Mouse (Mus musculus) embryo, embryonic 11.5 days (tissue): ENCODE data around the gene Nin.

Experiments
- DNase-seq: peaks from one replicate; pipeline ENCODE4 v3.0.0-alpha.2; 2012; ENCODE audit warnings: low read depth, low spot score

Nin gene

DNA sequence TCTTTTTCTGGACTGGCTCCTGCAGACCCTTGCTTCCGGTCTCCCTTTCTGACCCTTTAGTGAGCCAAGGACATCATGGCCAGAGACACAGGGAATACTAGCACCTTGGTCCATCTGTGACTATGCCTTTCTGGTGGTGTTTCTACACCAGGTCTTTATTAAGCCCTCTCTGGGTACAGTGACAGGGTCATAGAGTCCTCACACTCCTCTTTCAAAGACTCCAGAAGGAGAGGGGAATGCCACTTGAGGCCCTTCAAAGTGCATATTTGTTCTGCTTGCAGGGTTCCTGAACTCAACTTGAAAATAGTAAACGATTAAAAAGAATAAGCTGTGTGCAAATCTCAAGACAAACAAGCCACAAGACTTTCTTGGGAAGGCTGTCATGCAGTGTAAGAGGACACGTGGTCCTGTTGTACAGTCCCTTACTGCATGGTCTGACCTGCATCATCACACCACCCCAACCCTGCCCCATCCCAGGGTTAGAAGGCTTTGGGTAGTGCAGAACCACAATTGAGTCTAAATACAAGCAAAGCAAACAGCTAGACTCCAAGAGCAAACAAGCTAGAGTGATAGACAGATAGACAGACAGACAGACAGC lies 30.5 kb downstream of the Nin start:
- no peak for DNase-seq

GRCm38 (mm10) chr12:70082485-70082884 lies 31.0 kb downstream of the Nin start:
- DNase-seq, result no peak

DNA sequence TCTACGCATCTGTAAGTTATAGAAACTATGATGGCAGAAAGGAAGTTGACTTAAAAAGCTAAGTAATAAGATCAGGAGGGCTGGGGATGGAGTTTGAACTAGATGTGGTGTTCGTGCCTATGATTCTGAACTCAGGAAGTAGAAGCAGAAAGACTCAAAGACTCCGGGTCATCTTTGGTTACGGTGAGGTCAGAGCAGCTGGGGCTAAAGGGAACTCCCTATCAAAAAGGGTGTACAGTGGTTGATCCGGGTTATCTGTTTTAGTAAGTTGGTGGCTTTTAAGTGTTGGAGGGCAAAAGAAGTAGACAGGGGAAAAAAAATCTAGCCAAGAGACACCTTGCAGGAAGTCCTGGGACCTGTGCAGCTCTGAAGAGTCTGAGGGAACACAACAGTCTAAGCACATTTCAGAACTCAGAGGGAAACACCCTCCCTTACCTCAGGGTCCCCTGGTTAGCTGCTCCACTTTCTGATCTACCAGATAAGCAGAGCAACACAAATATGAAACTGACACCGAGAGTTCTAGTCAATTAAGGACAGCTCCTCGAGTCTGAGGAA lies 35.0 kb downstream of the Nin start:
- DNase-seq, result no peak

GRCm38 (mm10) chr12:70076493-70076892 lies 37.0 kb downstream of the Nin start:
- no peak for DNase-seq

GRCm38 (mm10) chr12:70075001-70075400 lies 38.5 kb downstream of the Nin start:
- DNase-seq, result no peak

GRCm38 (mm10) chr12:70070888-70071287 lies 42.6 kb downstream of the Nin start:
- DNase-seq, result no peak

DNA sequence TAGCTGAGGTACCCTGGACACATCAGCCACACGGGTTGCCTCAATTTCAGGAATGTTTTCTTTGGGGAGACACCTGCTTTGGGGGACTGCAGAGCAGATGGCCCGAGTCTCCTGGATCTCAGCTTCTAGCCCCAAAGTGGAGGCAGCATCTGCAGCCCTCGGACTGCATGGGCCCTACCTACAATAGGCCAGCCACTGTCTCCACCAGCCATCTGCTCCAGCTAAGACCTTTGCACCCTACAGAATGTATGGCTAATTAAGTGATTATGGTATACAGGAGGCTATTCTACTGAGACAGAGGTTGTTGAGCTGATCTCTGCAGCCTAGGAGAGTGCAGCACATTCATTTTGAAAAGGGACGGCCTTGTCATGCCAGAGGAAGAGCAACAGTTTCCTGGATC lies 43.2 kb downstream of the Nin start:
- DNase-seq, result no peak

DNA sequence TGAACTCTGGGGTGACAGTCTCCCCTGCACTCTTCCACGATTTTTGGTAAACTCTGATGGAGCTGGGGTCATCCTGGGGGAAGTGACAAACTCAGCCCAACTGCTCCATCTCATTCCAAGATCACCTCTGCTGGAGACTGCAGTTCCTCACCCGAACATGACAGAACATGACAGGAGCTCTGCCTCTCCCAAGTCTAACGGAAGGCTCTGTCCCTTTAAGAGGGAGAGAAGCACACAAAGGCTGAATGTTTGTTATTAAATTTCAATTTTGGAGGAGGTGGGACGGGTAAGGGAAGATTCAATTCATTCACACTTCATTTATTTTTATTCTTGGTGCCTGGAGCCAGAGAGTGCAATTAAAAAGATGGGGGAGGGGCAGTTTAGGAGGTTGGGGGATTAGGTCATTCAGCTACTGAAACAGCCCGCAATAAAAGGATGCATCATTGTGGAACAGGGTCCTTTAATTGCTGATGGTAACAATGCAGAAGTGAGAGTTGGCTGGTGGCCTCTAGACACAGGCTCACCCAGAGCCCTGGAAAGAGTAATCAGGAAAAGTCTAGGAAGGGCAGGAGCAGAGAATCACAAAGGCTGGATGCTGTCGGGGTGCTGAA lies 44.8 kb downstream of the Nin start:
- DNase-seq, result no peak

- no peak for DNase-seq
Measured at GRCm38 (mm10) chr12:70067849-70068248, 45.7 kb downstream of the Nin start.

- DNase-seq, result peak; percentile 54
Measured at GRCm38 (mm10) chr12:70062114-70062513, 51.4 kb downstream of the Nin start.

DNA sequence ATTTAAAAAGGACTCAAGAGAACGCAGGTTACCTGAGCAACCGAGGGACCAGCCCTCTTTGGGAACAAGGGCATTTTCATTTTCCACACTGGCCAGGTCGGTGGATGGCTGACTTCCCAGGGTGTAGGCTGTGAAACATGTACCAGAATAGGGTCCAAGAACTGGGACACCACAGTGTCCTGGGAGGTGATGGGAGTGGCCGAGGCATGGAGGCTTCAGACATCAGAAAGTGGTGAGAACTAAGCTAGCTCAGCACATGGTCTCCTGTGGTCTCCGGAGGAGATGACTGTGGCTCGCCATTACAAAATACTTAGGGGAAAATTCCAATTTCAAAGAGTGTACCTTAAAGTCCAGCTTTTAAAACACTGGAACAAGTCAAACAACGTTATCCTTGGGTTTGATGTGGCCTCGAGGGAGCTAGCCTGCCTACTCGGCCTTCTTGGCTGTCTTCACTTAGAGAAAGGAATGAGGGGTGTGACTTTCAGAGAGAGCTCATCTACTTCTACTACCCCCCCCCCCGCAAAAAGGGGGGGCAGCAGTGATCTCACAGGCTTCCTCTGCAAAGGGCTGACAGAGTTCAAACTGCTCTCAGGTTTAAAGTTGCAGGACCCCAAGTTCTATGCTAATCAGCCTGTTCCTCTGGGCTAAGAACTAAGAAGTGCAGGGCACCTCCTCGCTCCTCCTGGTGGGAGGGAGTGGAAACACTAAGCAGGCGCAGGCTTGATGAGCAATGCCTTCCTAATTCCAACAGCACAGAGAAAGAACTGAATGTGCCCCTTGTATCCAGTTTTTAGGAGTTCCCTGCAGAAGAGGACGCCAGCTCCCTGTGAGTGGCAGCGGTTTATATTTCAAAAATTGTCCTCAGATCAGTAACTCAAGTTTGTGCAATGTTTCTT lies 54.3 kb downstream of the Nin start:
- DNase-seq, result no peak

- no peak for DNase-seq
Measured at GRCm38 (mm10) chr12:70050699-70051098, 62.8 kb downstream of the Nin start.

DNA sequence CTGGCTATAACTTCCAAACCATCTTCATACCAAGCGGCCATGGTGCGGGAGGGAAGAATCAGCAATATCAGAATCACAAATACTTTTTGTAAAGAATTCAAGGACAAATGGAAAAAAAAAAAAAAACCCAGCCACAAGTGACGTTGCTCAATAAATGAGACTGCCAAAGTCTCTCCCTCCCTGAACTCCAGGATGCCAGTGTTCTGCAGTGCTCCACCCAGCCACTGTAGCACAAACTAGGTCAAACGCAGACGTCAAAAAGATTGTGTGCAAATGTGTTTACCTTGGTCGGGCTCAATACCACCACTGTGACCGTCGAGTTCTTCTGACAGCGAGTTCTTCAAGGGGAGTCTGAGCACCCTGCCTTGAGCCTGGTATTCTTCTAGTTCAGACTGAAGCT lies 64.8 kb downstream of the Nin start:
- no peak for DNase-seq

- no peak for DNase-seq
Measured at GRCm38 (mm10) chr12:70047281-70047680, 66.2 kb downstream of the Nin start.

- no peak for DNase-seq
Measured at GRCm38 (mm10) chr12:70044353-70044752, 69.2 kb downstream of the Nin start.

DNA sequence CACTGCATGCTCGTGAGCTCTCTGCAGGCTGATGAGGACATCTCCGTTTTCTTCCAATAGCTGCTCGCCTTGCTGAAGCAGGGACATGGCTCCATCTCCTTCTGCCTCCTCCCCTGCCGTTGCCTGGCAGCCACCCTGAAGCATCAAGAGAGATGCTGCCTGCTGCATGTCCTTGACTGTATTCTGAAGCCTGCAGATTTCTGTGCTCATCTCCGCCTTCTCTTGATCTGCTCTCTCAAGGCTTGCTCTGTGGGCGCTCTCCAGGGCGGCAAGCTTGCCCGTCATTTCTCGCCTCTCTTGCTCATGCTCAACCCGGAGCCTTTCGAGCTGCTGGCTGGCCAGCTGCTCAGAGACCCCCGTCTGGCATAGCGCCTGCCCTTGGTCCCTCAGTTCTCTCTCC lies 70.1 kb downstream of the Nin start:
- no peak for DNase-seq

GRCm38 (mm10) chr12:70040981-70041380 lies 72.5 kb downstream of the Nin start:
- no peak for DNase-seq

DNA sequence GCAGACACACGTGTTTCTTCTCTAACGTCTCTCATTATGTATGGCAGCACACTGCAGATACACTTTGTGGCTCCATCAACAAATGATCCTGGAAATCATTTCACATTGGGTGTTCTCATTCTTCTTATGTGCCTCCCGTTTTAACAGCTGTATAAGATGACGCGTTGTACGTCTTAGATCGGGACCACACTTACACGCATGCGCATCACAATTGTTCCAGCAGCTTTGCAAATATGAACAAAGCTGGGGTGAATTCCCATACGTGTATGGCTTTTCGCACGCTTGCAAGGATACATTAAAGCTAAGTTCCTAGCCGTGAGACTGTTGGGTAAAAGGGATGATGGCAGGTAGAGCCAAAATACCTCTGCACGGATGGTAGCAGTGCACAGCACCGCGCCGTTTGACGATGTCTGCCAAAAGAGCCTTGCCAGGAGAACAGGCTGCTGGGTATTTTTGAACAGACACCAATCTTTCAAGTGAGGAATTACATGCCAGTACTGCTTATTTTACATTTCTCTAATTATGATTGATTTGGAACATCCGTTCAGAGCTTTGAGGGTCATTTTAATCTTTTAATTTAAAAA lies 76.7 kb downstream of the Nin start:
- DNase-seq, result no peak

GRCm38 (mm10) chr12:70026233-70026632 lies 87.3 kb downstream of the Nin start:
- no peak for DNase-seq

GRCm38 (mm10) chr12:70025431-70025830 lies 88.1 kb downstream of the Nin start:
- DNase-seq, result no peak

DNA sequence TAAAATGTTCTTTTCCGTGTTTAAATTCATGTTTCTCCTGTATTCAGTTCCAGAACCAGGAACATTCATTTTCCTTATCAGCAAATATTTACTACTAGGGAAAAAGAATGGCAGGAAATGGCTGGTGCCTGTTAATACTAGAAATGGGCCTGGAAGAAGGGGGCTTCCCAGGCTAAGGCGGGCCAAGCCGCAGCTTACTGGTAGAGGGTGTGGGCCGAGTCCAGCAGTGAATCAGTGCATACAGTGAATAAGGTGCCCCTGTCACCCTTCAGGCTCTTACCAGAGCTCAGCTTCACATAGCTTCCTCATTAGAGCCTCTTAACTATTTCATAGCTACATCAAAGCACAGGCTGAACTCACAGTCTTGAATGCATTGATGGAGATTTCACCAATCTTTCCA lies 89.9 kb downstream of the Nin start:
- DNase-seq, result no peak

DNA sequence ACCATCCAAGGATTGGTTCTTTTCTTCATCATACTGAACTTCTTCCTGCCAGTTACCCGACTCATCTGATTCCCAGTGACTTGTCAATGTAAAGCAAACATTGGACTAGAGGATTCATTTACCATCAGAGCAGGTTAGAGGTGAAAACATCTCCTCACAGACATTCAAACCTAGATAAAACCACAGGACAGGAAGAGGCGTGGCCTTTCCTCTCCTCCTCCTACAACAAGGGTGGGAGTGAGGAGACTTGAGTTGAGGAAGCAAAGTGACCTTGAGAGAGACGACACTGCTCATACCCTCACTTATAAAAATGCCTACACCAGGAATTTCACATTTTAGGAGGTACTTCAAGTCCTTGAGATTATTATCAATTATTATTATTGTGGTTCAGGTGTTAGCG lies 95.4 kb downstream of the Nin start:
- no peak for DNase-seq
